Mouse (Mus musculus): ENCODE data around the gene Ammecr1. TPM values are rescaled to one million over a fixed set of nuclear protein-coding genes. Genes with fewer than 3 reads are reported as not detected.

The Ammecr1 gene
- polyA plus RNA-seq, 1 experiment from 2014 or later: 7.1 TPM

DNA sequence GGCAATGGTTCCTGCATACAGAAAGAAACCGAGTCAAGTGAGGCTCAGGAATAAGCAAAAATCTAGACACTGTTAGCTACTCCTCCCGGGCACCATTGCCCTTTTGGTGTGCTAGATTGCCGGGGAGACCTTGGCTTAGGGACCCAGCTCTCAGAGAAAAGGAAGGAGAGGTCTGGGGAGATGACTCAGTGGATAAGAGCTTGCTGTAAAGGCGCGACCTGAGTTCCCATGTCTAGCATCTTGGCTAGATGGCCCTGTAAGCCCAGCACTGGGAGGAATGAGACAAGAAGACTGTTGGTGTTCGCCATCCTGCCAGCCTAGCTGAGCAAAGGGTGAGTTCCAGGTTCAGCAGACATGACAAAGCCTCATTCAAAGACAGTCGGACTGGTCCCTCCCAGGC is 127.1 kb downstream of the Ammecr1 start:
- Histone ChIP-seq H3K27me3 (ENCODE audit: control insufficient read depth, insufficient read depth, low read length) (no peaks in the 10 kb centered on the region), H3K4me3 (ENCODE audit: low read depth, low read length) (no peak overlapping the region), H3K27ac (replicated peaks) (no peak overlapping the region), H3K36me3 (ENCODE audit: control insufficient read depth, insufficient read depth, low read length) (no peaks in the 10 kb centered on the region), H3K4me2 (replicated peaks; ENCODE audit: low read depth) (no peak overlapping the region), H3K4me1 (replicated peaks; ENCODE audit: control insufficient read depth, insufficient read depth) (no peaks in the 10 kb centered on the region), H3K9ac (ENCODE audit: low read length) (no peak overlapping the region), H3K9me3 (ENCODE audit: control insufficient read depth, low read length) (no peaks in the 10 kb centered on the region)
- 90% methylated on average over 7 of the region's 7 CpGs for WGBS
- TF ChIP-seq EP300 (optimal IDR thresholded peaks at IDR 0.05) (no peak), CTCF (IDR thresholded peaks at IDR 0.05; ENCODE audit: low read depth) (no peak)
- DNase-seq (ENCODE audit: low spot score): no peak
- no peak for ATAC-seq (ENCODE audit: low FRiP score, low TSS enrichment)

DNA sequence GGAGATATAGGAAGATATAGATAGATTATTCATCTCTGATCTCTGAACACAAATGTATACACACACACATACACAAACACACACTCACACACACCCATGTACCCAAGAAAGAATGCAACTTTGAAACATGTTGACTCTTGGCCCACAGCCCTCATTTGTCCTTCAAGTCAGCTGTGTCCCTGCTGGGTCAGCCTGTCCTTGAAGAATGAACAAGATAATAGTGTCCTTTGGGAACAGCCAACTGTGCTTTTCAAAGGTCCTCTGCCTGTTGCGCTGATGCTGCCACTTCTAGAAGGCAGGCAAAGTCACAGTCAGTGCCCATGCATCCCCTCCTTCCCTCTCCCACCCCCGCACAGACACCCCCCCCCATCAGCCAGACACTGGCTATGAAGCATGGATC is 127.7 kb downstream of the Ammecr1 start:
- no peak for TF ChIP-seq CTCF (IDR thresholded peaks at IDR 0.05; ENCODE audit: low read depth)
- no peak for TF ChIP-seq EP300 (optimal IDR thresholded peaks at IDR 0.05)
- H3K4me1 ChIP-seq (replicated peaks; ENCODE audit: control insufficient read depth, insufficient read depth): no peaks in the 10 kb centered on the region
- ATAC-seq (ENCODE audit: low FRiP score, low TSS enrichment) (no peak), DNase-seq (ENCODE audit: low spot score) (no peak)
- 76% methylated on average over 2 of the region's 2 CpGs for WGBS
- no peaks in the 10 kb centered on the region for H3K27me3 ChIP-seq (ENCODE audit: control insufficient read depth, insufficient read depth, low read length)
- H3K4me2 ChIP-seq (replicated peaks; ENCODE audit: low read depth): no peak overlapping the region
- H3K9ac ChIP-seq (ENCODE audit: low read length): no peak overlapping the region
- no peaks in the 10 kb centered on the region for H3K36me3 ChIP-seq (ENCODE audit: control insufficient read depth, insufficient read depth, low read length)
- H3K4me3 ChIP-seq (ENCODE audit: low read depth, low read length): no peak overlapping the region
- H3K27ac ChIP-seq (replicated peaks): no peak overlapping the region
- H3K9me3 ChIP-seq (ENCODE audit: control insufficient read depth, low read length): no peaks in the 10 kb centered on the region

DNA sequence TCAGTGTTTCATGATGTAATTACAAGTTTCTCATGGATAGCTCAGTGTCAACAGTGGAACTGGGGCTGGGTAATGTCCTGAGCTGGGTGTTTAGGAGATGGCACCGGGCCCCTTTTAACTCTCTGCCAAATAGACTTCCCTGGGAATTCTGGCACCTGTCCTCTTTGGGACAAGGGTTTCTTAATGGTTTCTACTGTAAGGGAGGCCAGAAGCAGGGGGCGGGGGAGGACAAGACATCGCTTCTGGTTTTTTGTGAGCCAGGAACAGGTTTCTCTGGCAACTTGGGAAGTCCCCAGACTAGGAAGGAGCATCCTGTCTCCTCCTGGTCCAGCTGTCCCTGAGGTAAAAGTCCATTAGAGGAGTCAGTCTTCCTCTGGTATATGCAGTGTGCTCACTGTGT is 129.2 kb downstream of the Ammecr1 start:
- 83% methylated on average over 3 of the region's 3 CpGs for WGBS
- ATAC-seq (ENCODE audit: low FRiP score, low TSS enrichment) (no peak), DNase-seq (ENCODE audit: low spot score) (no peak)
- Histone ChIP-seq H3K4me3 (ENCODE audit: low read depth, low read length) (no peak overlapping the region), H3K9me3 (ENCODE audit: control insufficient read depth, low read length) (no peaks in the 10 kb centered on the region), H3K4me1 (replicated peaks; ENCODE audit: control insufficient read depth, insufficient read depth) (no peaks in the 10 kb centered on the region), H3K9ac (ENCODE audit: low read length) (no peak overlapping the region), H3K27ac (replicated peaks) (no peak overlapping the region), H3K36me3 (ENCODE audit: control insufficient read depth, insufficient read depth, low read length) (no peaks in the 10 kb centered on the region), H3K4me2 (replicated peaks; ENCODE audit: low read depth) (no peak overlapping the region), H3K27me3 (ENCODE audit: control insufficient read depth, insufficient read depth, low read length) (no peaks in the 10 kb centered on the region)
- TF ChIP-seq CTCF (IDR thresholded peaks at IDR 0.05; ENCODE audit: low read depth) (no peak), EP300 (optimal IDR thresholded peaks at IDR 0.05) (no peak)

DNA sequence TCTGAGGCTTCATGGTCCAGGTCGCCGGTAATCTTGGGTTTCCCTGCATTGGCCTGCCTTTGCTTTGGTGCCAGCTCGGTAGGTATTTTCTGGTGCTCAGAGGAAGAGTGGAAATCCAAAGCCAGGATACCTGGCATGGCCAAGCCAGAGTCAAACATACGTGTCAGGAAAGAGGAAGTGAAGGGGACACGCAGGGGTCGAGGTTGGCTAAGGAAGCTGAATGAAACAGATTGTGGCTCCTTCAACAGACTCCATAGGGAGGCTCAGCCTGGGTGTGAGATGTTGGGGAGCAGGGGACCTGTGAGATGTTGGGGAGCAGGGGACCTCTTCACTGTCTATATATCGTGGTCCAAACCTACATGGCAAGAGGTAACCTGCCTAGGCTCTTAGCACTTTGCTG is 130.1 kb downstream of the Ammecr1 start:
- WGBS: 91% methylated on average over 7 of the region's 7 CpGs
- Histone ChIP-seq H3K9me3 (ENCODE audit: control insufficient read depth, low read length) (no peaks in the 10 kb centered on the region), H3K27ac (replicated peaks) (no peak overlapping the region), H3K36me3 (ENCODE audit: control insufficient read depth, insufficient read depth, low read length) (no peaks in the 10 kb centered on the region), H3K4me1 (replicated peaks; ENCODE audit: control insufficient read depth, insufficient read depth) (no peaks in the 10 kb centered on the region), H3K27me3 (ENCODE audit: control insufficient read depth, insufficient read depth, low read length) (no peaks in the 10 kb centered on the region), H3K4me3 (ENCODE audit: low read depth, low read length) (no peak overlapping the region), H3K4me2 (replicated peaks; ENCODE audit: low read depth) (no peak overlapping the region), H3K9ac (ENCODE audit: low read length) (no peak overlapping the region)
- no peak for ATAC-seq (ENCODE audit: low FRiP score, low TSS enrichment)
- DNase-seq (ENCODE audit: low spot score): no peak
- no peak for TF ChIP-seq EP300 (optimal IDR thresholded peaks at IDR 0.05)
- no peak for TF ChIP-seq CTCF (IDR thresholded peaks at IDR 0.05; ENCODE audit: low read depth)

DNA sequence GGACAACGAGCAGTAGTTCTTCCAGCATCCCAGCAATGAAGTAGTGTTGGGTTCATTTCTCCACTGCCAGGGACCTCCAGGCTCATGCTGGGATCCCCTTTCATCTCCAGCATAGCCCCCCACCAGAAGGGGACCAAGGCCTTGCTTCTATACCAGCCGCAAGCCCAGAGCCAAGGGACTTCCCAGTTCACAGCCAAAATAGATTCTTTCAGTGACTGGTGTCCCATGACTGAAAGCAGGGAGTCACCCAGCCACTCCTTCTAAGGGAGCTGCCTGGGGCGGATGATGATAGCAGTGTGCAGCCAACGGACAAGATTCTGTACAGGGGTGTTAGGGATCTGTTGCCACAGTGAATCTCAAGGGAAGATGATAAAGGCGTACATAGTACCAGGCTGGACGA is 131.7 kb downstream of the Ammecr1 start:
- no peaks in the 10 kb centered on the region for H3K27me3 ChIP-seq (ENCODE audit: control insufficient read depth, insufficient read depth, low read length)
- DNase-seq (ENCODE audit: low spot score) (no peak), ATAC-seq (ENCODE audit: low FRiP score, low TSS enrichment) (no peak)
- H3K9ac ChIP-seq (ENCODE audit: low read length): no peak overlapping the region
- no peaks in the 10 kb centered on the region for H3K36me3 ChIP-seq (ENCODE audit: control insufficient read depth, insufficient read depth, low read length)
- no peaks in the 10 kb centered on the region for H3K4me1 ChIP-seq (replicated peaks; ENCODE audit: control insufficient read depth, insufficient read depth)
- H3K9me3 ChIP-seq (ENCODE audit: control insufficient read depth, low read length): no peaks in the 10 kb centered on the region
- H3K4me3 ChIP-seq (ENCODE audit: low read depth, low read length): no peak overlapping the region
- no peak overlapping the region for H3K4me2 ChIP-seq (replicated peaks; ENCODE audit: low read depth)
- no peak overlapping the region for H3K27ac ChIP-seq (replicated peaks)
- TF ChIP-seq EP300 (optimal IDR thresholded peaks at IDR 0.05) (no peak), CTCF (IDR thresholded peaks at IDR 0.05; ENCODE audit: low read depth) (no peak)
- 90% methylated on average over 6 of the region's 6 CpGs for WGBS

DNA sequence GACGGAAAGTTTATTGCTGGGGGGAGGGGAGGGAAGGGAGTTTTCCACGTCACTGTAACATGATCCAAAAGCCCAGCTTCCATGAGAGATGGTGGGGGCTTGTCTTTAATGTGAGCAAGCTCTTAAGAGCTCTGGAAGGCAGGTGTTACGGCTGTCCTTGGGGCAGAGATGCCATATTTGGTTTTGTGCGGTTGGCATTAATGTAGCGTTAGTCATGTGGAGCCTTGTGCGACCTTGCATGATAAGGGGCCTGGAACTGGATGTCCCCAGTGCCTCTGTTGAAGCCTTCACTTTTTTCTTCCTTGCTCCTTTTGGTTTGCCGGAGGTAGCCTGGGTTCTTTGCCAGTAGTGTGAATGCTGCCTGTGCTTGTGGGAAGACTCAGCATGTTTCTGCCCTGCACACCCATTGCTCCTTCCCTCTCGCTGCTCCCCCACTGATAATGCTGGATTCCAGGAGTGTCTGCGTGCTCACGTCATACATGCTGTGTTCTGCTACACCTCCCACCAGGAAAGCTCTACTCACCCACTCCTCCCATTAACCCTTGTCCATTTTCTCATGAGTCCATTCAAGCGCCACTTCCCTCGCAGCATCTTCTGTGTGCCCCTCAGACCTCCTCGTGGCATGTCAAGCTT is 133.2 kb downstream of the Ammecr1 start:
- ATAC-seq (ENCODE audit: low FRiP score, low TSS enrichment): no peak
- 80% methylated on average over 13 of the region's 13 CpGs for whole genome bisulfite sequencing
- no peaks in the 10 kb centered on the region for H3K9me3 ChIP-seq (ENCODE audit: control insufficient read depth, low read length)

More for the DNA sequence above, 133.2 kb downstream of the Ammecr1 start:
- no peaks in the 10 kb centered on the region for H3K36me3 ChIP-seq (ENCODE audit: control insufficient read depth, insufficient read depth, low read length)
- no peaks in the 10 kb centered on the region for H3K27me3 ChIP-seq (ENCODE audit: control insufficient read depth, insufficient read depth, low read length)
- H3K4me1 ChIP-seq (replicated peaks; ENCODE audit: control insufficient read depth, insufficient read depth): no peaks in the 10 kb centered on the region
- TF ChIP-seq CTCF (IDR thresholded peaks at IDR 0.05; ENCODE audit: low read depth): no peak
- no peak for TF ChIP-seq EP300 (optimal IDR thresholded peaks at IDR 0.05)
- no peak overlapping the region for H3K4me3 ChIP-seq (ENCODE audit: low read depth, low read length)
- DNase-seq (ENCODE audit: low spot score): no peak
- no peak overlapping the region for H3K4me2 ChIP-seq (replicated peaks; ENCODE audit: low read depth)
- no peak overlapping the region for H3K9ac ChIP-seq (ENCODE audit: low read length)
- H3K27ac ChIP-seq (replicated peaks): no peak overlapping the region
